Mouse (Mus musculus) bone marrow macrophage, adult 2 months (primary cell): ENCODE results near the gene Vsig10l.

ENCODE experiments used
- CTCF ChIP-seq: IDR thresholded peaks from 2 replicates; pipeline ENCODE4 v1.5.1; 2012; ENCODE audit warnings: low read depth, mild to moderate bottlenecking, low read length, moderate library complexity
- POLR2A ChIP-seq: IDR thresholded peaks from 2 replicates; pipeline ENCODE4 v1.6.1; 2012; ENCODE audit warnings: mild to moderate bottlenecking, low read depth, low read length, borderline replicate concordance

GRCm38 (mm10) chr7:43482090-43482716 is 19.3 kb downstream of the Vsig10l start:
- TF ChIP-seq POLR2A (no peak), CTCF (no peak)
